Mouse (Mus musculus) C2C12 (cell line): ENCODE measurements around the gene Spem1. TPM values are rescaled to one million over a fixed set of nuclear protein-coding genes. Genes with fewer than 3 reads are reported as not detected.

Experiments
- H3K27me3 ChIP-seq: one replicate; pipeline ENCODE4 v1.6.1; 2011; ENCODE audit not compliant: control insufficient read depth, insufficient read depth, insufficient read length
- H3K36me3 ChIP-seq: one replicate; pipeline ENCODE4 v1.6.1; 2011; ENCODE audit not compliant: control insufficient read depth, insufficient read depth
- H3K4me3 ChIP-seq: one replicate; pipeline ENCODE4 v1.5.1; 2011; ENCODE audit warnings: mild to moderate bottlenecking, control low read depth; ENCODE audit not compliant: poor library complexity, insufficient read depth, severe bottlenecking
- H3K79me2 ChIP-seq: one replicate; pipeline ENCODE4 v1.6.1; 2011; ENCODE audit not compliant: control insufficient read depth, insufficient read depth
- H3K79me3 ChIP-seq: one replicate; pipeline ENCODE4 v1.6.1; 2011; ENCODE audit warnings: low read depth, control low read depth
- H3ac ChIP-seq: one replicate; pipeline ENCODE3; 2011; ENCODE audit warnings: low read depth; ENCODE audit not compliant: control insufficient read depth, insufficient read length
- CEBPB ChIP-seq: IDR thresholded peaks from one replicate; pipeline ENCODE4 v1.6.1; 2011; ENCODE audit warnings: low read depth, mild to moderate bottlenecking, control low read depth, moderate library complexity
- CTCF ChIP-seq: IDR thresholded peaks from one replicate; pipeline ENCODE4 v1.5.1; 2011; ENCODE audit not compliant: control insufficient read depth, insufficient read depth, insufficient read length
- FOSL1 ChIP-seq: IDR thresholded peaks from one replicate; pipeline ENCODE4 v1.8.0; 2011; ENCODE audit warnings: mild to moderate bottlenecking, low read length; ENCODE audit not compliant: poor library complexity, insufficient read depth, severe bottlenecking
- MAX ChIP-seq: IDR thresholded peaks from one replicate; pipeline ENCODE4 v1.6.1; 2011; ENCODE audit warnings: mild to moderate bottlenecking, control low read depth
- MYOD1 ChIP-seq: IDR thresholded peaks from one replicate; pipeline ENCODE4 v1.6.1; 2011; ENCODE audit warnings: low read depth; ENCODE audit not compliant: control insufficient read depth, insufficient read length
- MYOG ChIP-seq: IDR thresholded peaks from one replicate; pipeline ENCODE4 v1.6.1; 2011; ENCODE audit not compliant: control insufficient read depth, insufficient read length; ENCODE audit errors: extremely low read depth
- USF1 ChIP-seq: IDR thresholded peaks from one replicate; pipeline ENCODE4 v1.6.1; 2011; ENCODE audit warnings: low read depth, mild to moderate bottlenecking, control low read depth, moderate library complexity
- polyA plus RNA-seq: library from polyadenylated mRNA; unstranded; fragments of >200 nt; fragmentation: generic; extraction: Trizol; gene quantifications from one replicate; pipeline ENCODE4 v1.2.1, GENCODE M21; 2012; ENCODE audit warnings: missing spikeins

Spem1 gene
- polyA plus RNA-seq, 1 experiment = not detected

GRCm38 (mm10) chr11:69777504-69778257, 44.3 kb downstream of the Spem1 start:
- Histone ChIP-seq H3ac (no peak overlapping the region), H3K36me3 (peaks cover 5% of the 10 kb centered on the region), H3K4me3 (no peak overlapping the region), H3K27me3 (no peaks in the 10 kb centered on the region), H3K79me3 (no peaks in the 10 kb centered on the region), H3K79me2 (no peaks in the 10 kb centered on the region)
- TF ChIP-seq MAX = no peak
- TF ChIP-seq CTCF = no peak
- no peak for TF ChIP-seq MYOD1
- TF ChIP-seq MYOG = no peak
- TF ChIP-seq CEBPB = no peak
- no peak for TF ChIP-seq USF1
- TF ChIP-seq FOSL1 = no peak

- H3K4me3 ChIP-seq = no peak overlapping the region
These were observed 45.5 kb downstream of the Spem1 start for GRCm38 (mm10) chr11:69776488-69776887.

GRCm38 (mm10) chr11:69775716-69776115, 46.3 kb downstream of the Spem1 start:
- Histone ChIP-seq H3K27me3 (no peaks in the 10 kb centered on the region), H3ac (no peak overlapping the region), H3K79me2 (no peaks in the 10 kb centered on the region), H3K4me3 (no peak overlapping the region), H3K36me3 (no peaks in the 10 kb centered on the region), H3K79me3 (no peaks in the 10 kb centered on the region)
- TF ChIP-seq CTCF = no peak
- no peak for TF ChIP-seq CEBPB
- no peak for TF ChIP-seq MYOG

More at GRCm38 (mm10) chr11:69776488-69776887, 45.5 kb downstream of the Spem1 start:
- no peaks in the 10 kb centered on the region for H3K27me3 ChIP-seq
- TF ChIP-seq USF1 (no peak), MYOD1 (no peak), FOSL1 (no peak), MYOG (no peak), MAX (no peak), CEBPB (no peak), CTCF (no peak)
- no peak overlapping the region for H3ac ChIP-seq
- no peaks in the 10 kb centered on the region for H3K79me2 ChIP-seq
- no peaks in the 10 kb centered on the region for H3K36me3 ChIP-seq
- no peaks in the 10 kb centered on the region for H3K79me3 ChIP-seq

GRCm38 (mm10) chr11:69774961-69775360, 47.0 kb downstream of the Spem1 start:
- Histone ChIP-seq H3K36me3 (no peaks in the 10 kb centered on the region), H3ac (no peak overlapping the region), H3K27me3 (no peaks in the 10 kb centered on the region), H3K4me3 (no peak overlapping the region), H3K79me3 (no peaks in the 10 kb centered on the region), H3K79me2 (no peaks in the 10 kb centered on the region)
- no peak for TF ChIP-seq CEBPB
- TF ChIP-seq CTCF = no peak

Other genes with a start within 250 kb of the Spem1 start
- 21.9 TPM for gene Wrap53, start 241.9 kb downstream of the Spem1 start, polyA plus RNA-seq
- gene Trp53, start 241.8 kb downstream of the Spem1 start, polyA plus RNA-seq = 226 TPM
- gene Atp1b2, start 216.2 kb downstream of the Spem1 start, polyA plus RNA-seq = 0.20 TPM
- 0.18 TPM for gene Shbg, start 204.3 kb downstream of the Spem1 start, polyA plus RNA-seq
- 3.8 TPM for gene Sat2, start 200.2 kb downstream of the Spem1 start, polyA plus RNA-seq
- 96.0 TPM for gene Fxr2, start 189.2 kb downstream of the Spem1 start, polyA plus RNA-seq
- 0.08 TPM for gene Sox15, start 166.9 kb downstream of the Spem1 start, polyA plus RNA-seq
- gene Mpdu1, start 159.5 kb downstream of the Spem1 start, polyA plus RNA-seq = 95.8 TPM
- 1.5 TPM for gene Cd68, start 156.0 kb downstream of the Spem1 start, polyA plus RNA-seq
- 1,304 TPM for gene Eif4a1, start 149.8 kb downstream of the Spem1 start, polyA plus RNA-seq
- 89.0 TPM for gene Senp3, start 140.1 kb downstream of the Spem1 start, polyA plus RNA-seq
- 0.28 TPM for gene Tnfsf13, start 136.4 kb downstream of the Spem1 start, polyA plus RNA-seq
- gene Tnfsf12, start 126.3 kb downstream of the Spem1 start, polyA plus RNA-seq = 6.4 TPM
- 1.5 TPM for gene Tnfsfm13, start 126.1 kb downstream of the Spem1 start, polyA plus RNA-seq
- 84.2 TPM for gene Polr2a, start 63.5 kb downstream of the Spem1 start, polyA plus RNA-seq
- gene Slc35g3, start 60.2 kb downstream of the Spem1 start, polyA plus RNA-seq = 0.08 TPM
- gene Zbtb4, start 56.3 kb downstream of the Spem1 start, polyA plus RNA-seq = 3.0 TPM
- 37.7 TPM for gene Chrnb1, start 26.2 kb downstream of the Spem1 start, polyA plus RNA-seq
- 4.2 TPM for gene Fgf11, start 20.3 kb downstream of the Spem1 start, polyA plus RNA-seq
- gene Tmem102, start 16.6 kb downstream of the Spem1 start, polyA plus RNA-seq = 0.32 TPM
- gene Gm39566, start 6.9 kb downstream of the Spem1 start, polyA plus RNA-seq = not detected
- gene Spem2, start 3.7 kb downstream of the Spem1 start, polyA plus RNA-seq = not detected
- gene Nlgn2, start 15.6 kb upstream of the Spem1 start, polyA plus RNA-seq = 10.7 TPM
- gene Tmem256, start 16.3 kb upstream of the Spem1 start, polyA plus RNA-seq = 260 TPM
- gene Plscr3, start 24.2 kb upstream of the Spem1 start, polyA plus RNA-seq = 82.7 TPM
- not detected for gene Tnk1, start 36.5 kb upstream of the Spem1 start, polyA plus RNA-seq
- not detected for gene Tmem95, start 55.8 kb upstream of the Spem1 start, polyA plus RNA-seq
- 17.2 TPM for gene Kctd11, start 59.2 kb upstream of the Spem1 start, polyA plus RNA-seq
- 0.21 TPM for gene Acap1, start 73.4 kb upstream of the Spem1 start, polyA plus RNA-seq
- gene 2810408A11Rik, start 78.8 kb upstream of the Spem1 start, polyA plus RNA-seq = 2.4 TPM
- 38.4 TPM for gene Neurl4, start 78.9 kb upstream of the Spem1 start, polyA plus RNA-seq
- gene Gps2, start 91.7 kb upstream of the Spem1 start, polyA plus RNA-seq = 37.3 TPM
- 2,142 TPM for gene Eif5a, start 99.8 kb upstream of the Spem1 start, polyA plus RNA-seq
- gene Ybx2, start 113.6 kb upstream of the Spem1 start, polyA plus RNA-seq = 0.02 TPM
- 0.53 TPM for gene Slc2a4, start 126.0 kb upstream of the Spem1 start, polyA plus RNA-seq
- gene Cldn7, start 142.6 kb upstream of the Spem1 start, polyA plus RNA-seq = 0.06 TPM
- gene Ctdnep1, start 159.0 kb upstream of the Spem1 start, polyA plus RNA-seq = 141 TPM
- gene Elp5, start 160.3 kb upstream of the Spem1 start, polyA plus RNA-seq = 111 TPM
- gene Gabarap, start 169.0 kb upstream of the Spem1 start, polyA plus RNA-seq = 362 TPM
- 93.4 TPM for gene Phf23, start 173.6 kb upstream of the Spem1 start, polyA plus RNA-seq
- gene Dvl2, start 178.4 kb upstream of the Spem1 start, polyA plus RNA-seq = 36.4 TPM
- 87.8 TPM for gene Acadvl, start 193.2 kb upstream of the Spem1 start, polyA plus RNA-seq
- gene Dlg4, start 194.8 kb upstream of the Spem1 start, polyA plus RNA-seq = 25.3 TPM
- gene Asgr1, start 231.9 kb upstream of the Spem1 start, polyA plus RNA-seq = 4.0 TPM